ENCODE assay signal across 8 mouse cellular contexts in the genomic region with DNA sequence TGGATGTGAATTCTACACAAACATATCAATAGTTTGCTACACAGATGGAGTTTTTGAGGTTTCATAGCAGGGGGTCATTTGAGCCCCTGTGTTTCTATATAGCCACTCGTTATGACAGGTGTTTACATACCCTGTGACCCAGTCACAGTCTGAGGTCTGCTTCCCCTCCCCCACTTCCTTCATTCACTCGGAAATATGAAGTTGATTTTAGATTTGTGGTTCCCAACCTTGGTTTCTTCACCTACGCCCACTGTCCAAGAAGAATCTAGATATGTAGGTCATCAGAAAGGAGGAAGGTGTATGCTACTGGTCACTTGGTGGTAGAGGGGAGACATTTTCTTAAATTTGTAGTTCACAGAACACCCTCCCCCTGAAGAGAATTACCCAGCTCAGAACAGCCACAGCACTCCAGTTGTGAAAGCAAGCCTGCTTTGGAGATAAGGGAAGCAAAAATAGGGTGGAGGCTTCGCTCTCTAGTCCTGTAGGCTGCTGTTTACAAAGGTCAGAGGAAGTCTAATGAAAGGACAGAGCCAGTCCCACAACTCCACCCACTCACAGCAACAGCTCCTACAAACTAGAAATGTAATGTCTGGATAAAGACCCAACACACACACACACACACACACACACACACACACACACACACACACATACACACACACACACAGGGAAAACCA. TPM values are rescaled to one million over a fixed set of nuclear protein-coding genes. Genes with fewer than 3 reads are reported as not detected.
DNase-seq lines count a peak whose midpoint lies in the region; ATAC-seq lines count a peak whose summit lies in the region.
"Had no signal": no experiment of that assay in that cellular context is flagged by ENCODE, and none has a peak within 500 bp of the region (broad histone marks: within the 10 kb centered on the region; RNA-seq: fewer than 3 reads in every experiment).

No protein-coding gene starts in this region.

- no peak overlapping the region for H3K9ac ChIP-seq in intestine, embryonic 15.5 days
- no peak overlapping the region for H3K9ac ChIP-seq in forebrain, embryonic 16.5 days (replicated peaks; ENCODE audit: low read depth, low read length)
- H3K9ac ChIP-seq: embryonic facial prominence, embryonic 13.5 days had no signal

- H3K4me2 ChIP-seq in intestine, embryonic 15.5 days (replicated peaks): 0 out of 2 replicates have a peak overlapping the region, but pooled peaks have one; percentile 10
- H3K4me2 ChIP-seq in forebrain, embryonic 16.5 days (ENCODE audit: low read length): no peak overlapping the region
- H3K4me2 ChIP-seq: embryonic facial prominence, embryonic 13.5 days had no signal

- no peaks in the 10 kb centered on the region for H3K4me1 ChIP-seq in intestine, embryonic 15.5 days (replicated peaks)
- no peaks in the 10 kb centered on the region for H3K4me1 ChIP-seq in forebrain, embryonic 16.5 days (replicated peaks; ENCODE audit: control insufficient read depth, insufficient read depth, low read length)
- H3K4me1 ChIP-seq: embryonic facial prominence, embryonic 13.5 days had no signal

- peak; percentile 83 for ATAC-seq in intestine, embryonic 15.5 days
- peak; percentile 86 for ATAC-seq in megakaryocyte progenitor cell, adult 5-6 weeks (replicated peaks; ENCODE audit: poor library complexity)
- no peak for ATAC-seq in forebrain, embryonic 16.5 days

- peak overlapping the region; percentile 67 for H3K27ac ChIP-seq in intestine, embryonic 15.5 days
- no peak overlapping the region for H3K27ac ChIP-seq in forebrain, embryonic 16.5 days (ENCODE audit: low read length)
- H3K27ac ChIP-seq: embryonic facial prominence, embryonic 13.5 days had no signal

- H3K4me3 ChIP-seq in intestine, embryonic 15.5 days (replicated peaks): no peak overlapping the region
- H3K4me3 ChIP-seq in forebrain, embryonic 16.5 days (replicated peaks; ENCODE audit: low read length): no peak overlapping the region
- H3K4me3 ChIP-seq: embryonic facial prominence, embryonic 13.5 days had no signal

- 36% methylated on average over 4 of the region's 4 CpGs for WGBS in intestine, embryonic 15.5 days
- WGBS in forebrain, embryonic 16.5 days: 76% methylated on average over 4 of the region's 4 CpGs

- H3K27me3 ChIP-seq in intestine, embryonic 15.5 days (replicated peaks): no peaks in the 10 kb centered on the region
- no peaks in the 10 kb centered on the region for H3K27me3 ChIP-seq in forebrain, embryonic 16.5 days (replicated peaks; ENCODE audit: control insufficient read depth, insufficient read depth, low read length)
- H3K27me3 ChIP-seq: embryonic facial prominence, embryonic 13.5 days had no signal

- peak; percentile 33 for DNase-seq in T-cell, adult 2 months (ENCODE audit: low spot score)
- peak; percentile 59 for DNase-seq in c-Kit-positive CD71-positive TER-119-positive erythroid progenitor cells, embryonic 14.5 days (ENCODE audit: low spot score)
- DNase-seq in frontal cortex, postnatal 36 days (ENCODE audit: low spot score in 2 of 2): no peak
- DNase-seq in right cerebral cortex, adult 2 months (ENCODE audit: low spot score in 2 of 2): no peak

- H3K36me3 ChIP-seq in intestine, embryonic 15.5 days: no peaks in the 10 kb centered on the region
- no peaks in the 10 kb centered on the region for H3K36me3 ChIP-seq in forebrain, embryonic 16.5 days (ENCODE audit: control insufficient read depth, insufficient read depth)
- H3K36me3 ChIP-seq: embryonic facial prominence, embryonic 13.5 days had no signal

- no peaks in the 10 kb centered on the region for H3K9me3 ChIP-seq in intestine, embryonic 15.5 days
- peaks cover 3% of the 10 kb centered on the region; the same call in 1 of the 2 replicates for H3K9me3 ChIP-seq in forebrain, embryonic 16.5 days (ENCODE audit: control insufficient read depth, low read length)

RNA-seq across cellular contexts. Expression of a gene that starts 43.0 kb away (rescaled TPM):
- polyA plus RNA-seq in intestine, embryonic 15.5 days (2015; fragmentation: Nextera tagmentation; extraction: Ambion mirVana): 41.3 and 43.7 TPM in 2 replicates
- 97.1 and 100 TPM in 2 replicates for total RNA-seq in megakaryocyte progenitor cell, adult 5-6 weeks (2015)
- total RNA-seq in megakaryocyte progenitor cell, adult 5-6 weeks (2017): 73.4 and 76.7 TPM in 2 replicates
- 20.5 and 23.4 TPM in 2 replicates for polyA plus RNA-seq in forebrain, embryonic 16.5 days (2015; fragmentation: Nextera tagmentation; extraction: Ambion mirVana)

Comparison
In these comparisons a context has a peak if more than half of its experiments do, and no peak if none do; other contexts are left out.
1. DNase-seq: peak in T-cell, adult 2 months (single experiment) and c-Kit-positive CD71-positive TER-119-positive erythroid progenitor cells, embryonic 14.5 days (single experiment); none in frontal cortex, postnatal 36 days (0 of 2) and right cerebral cortex, adult 2 months (0 of 2).